Mouse (Mus musculus): ENCODE measurements around the gene Isx.

The Isx gene

GRCm38 (mm10) chr8:74899796-74900195, 26.8 kb downstream of the Isx start:
- in situ Hi-C loops (cut with MseI, MboI): no loop called here

GRCm38 (mm10) chr8:74901765-74902164, 28.8 kb downstream of the Isx start:
- in situ Hi-C loops (cut with MseI, MboI): no loop called here

GRCm38 (mm10) chr8:74903054-74903842, 30.3 kb downstream of the Isx start:
- in situ Hi-C loops (cut with MseI, MboI): no loop called here

- in situ Hi-C loops (cut with MseI, MboI): no loop called here
Observed at GRCm38 (mm10) chr8:74906333-74906732, 33.4 kb downstream of the Isx start.

- in situ Hi-C loops (cut with MseI, MboI): no loop called here
Observed at GRCm38 (mm10) chr8:74910708-74911107, 37.7 kb downstream of the Isx start.

GRCm38 (mm10) chr8:74920691-74921421, 47.9 kb downstream of the Isx start:
- in situ Hi-C loops (cut with MseI, MboI): no loop called here

- in situ Hi-C loops (cut with MseI, MboI): no loop called here
Observed at GRCm38 (mm10) chr8:74921882-74922518, 49.0 kb downstream of the Isx start.

- in situ Hi-C loops (cut with MseI, MboI): no loop called here
Observed at GRCm38 (mm10) chr8:74927940-74928339, 55.0 kb downstream of the Isx start.

- in situ Hi-C loops (cut with MseI, MboI): no loop called here
Observed at GRCm38 (mm10) chr8:74930731-74931130, 57.8 kb downstream of the Isx start.

- in situ Hi-C loops (cut with MseI, MboI): no loop called here
Observed at GRCm38 (mm10) chr8:74935308-74935707, 62.3 kb downstream of the Isx start.

- in situ Hi-C loops (cut with MseI, MboI): no loop called here
Observed at GRCm38 (mm10) chr8:74936656-74937055, 63.7 kb downstream of the Isx start.

GRCm38 (mm10) chr8:74942056-74942455, 69.1 kb downstream of the Isx start:
- in situ Hi-C loops (cut with MseI, MboI): no loop called here

All from mouse trophoblast stem cell (cell line).